Mouse (Mus musculus) testis, adult 2 months (tissue): ENCODE measurements around the gene Ermard. TPM values are rescaled to one million over a fixed set of nuclear protein-coding genes. Genes with fewer than 3 reads are reported as not detected.

Experiments used
- H3K27ac ChIP-seq: fragments of 200-500 bp; 2 replicates; pipeline ENCODE4 v1.5.1; 2012; ENCODE audit warnings: low read depth, low read length; ENCODE audit not compliant: control insufficient read depth, insufficient read depth
- H3K27me3 ChIP-seq: fragments of 200-500 bp; 2 replicates; pipeline ENCODE4 v1.6.1; 2012; ENCODE audit warnings: mild to moderate bottlenecking, low read length, moderate library complexity; ENCODE audit not compliant: control insufficient read depth, insufficient read depth
- H3K36me3 ChIP-seq: fragments of 200-500 bp; 2 replicates; pipeline ENCODE4 v1.6.1; 2012; ENCODE audit warnings: mild to moderate bottlenecking, low read length; ENCODE audit not compliant: control insufficient read depth, insufficient read depth
- H3K4me1 ChIP-seq: fragments of 200-500 bp; 2 replicates; pipeline ENCODE4 v1.6.1; 2012; ENCODE audit warnings: low read length; ENCODE audit not compliant: control insufficient read depth, insufficient read depth
- H3K4me3 ChIP-seq: fragments of 200-500 bp; 2 replicates; pipeline ENCODE4 v1.5.1; 2012; ENCODE audit warnings: low read depth, mild to moderate bottlenecking, low read length, moderate library complexity, mixed read lengths; ENCODE audit not compliant: control insufficient read depth
- CTCF ChIP-seq: fragments of 200-500 bp; IDR thresholded peaks from 2 replicates; pipeline ENCODE4 v1.5.1; 2012; ENCODE audit warnings: low read depth, mild to moderate bottlenecking, inconsistent platforms, low read length, moderate library complexity; ENCODE audit not compliant: control insufficient read depth, insufficient read depth, insufficient replicate concordance
- POLR2A ChIP-seq: fragments of 200-500 bp; IDR thresholded peaks from 2 replicates; pipeline ENCODE4 v1.6.1; 2012; ENCODE audit warnings: low read depth, mild to moderate bottlenecking, inconsistent platforms, low read length, moderate library complexity; ENCODE audit not compliant: control insufficient read depth
- polyA plus RNA-seq: library from polyadenylated mRNA; depleted of rRNA; stranded (reverse); fragments of >200 nt; gene quantifications from 2 replicates; pipeline ENCODE4 v1.2.3, GENCODE M21; 2012

Ermard gene
- polyA plus RNA-seq, 1 experiment: 54.6 TPM

DNA sequence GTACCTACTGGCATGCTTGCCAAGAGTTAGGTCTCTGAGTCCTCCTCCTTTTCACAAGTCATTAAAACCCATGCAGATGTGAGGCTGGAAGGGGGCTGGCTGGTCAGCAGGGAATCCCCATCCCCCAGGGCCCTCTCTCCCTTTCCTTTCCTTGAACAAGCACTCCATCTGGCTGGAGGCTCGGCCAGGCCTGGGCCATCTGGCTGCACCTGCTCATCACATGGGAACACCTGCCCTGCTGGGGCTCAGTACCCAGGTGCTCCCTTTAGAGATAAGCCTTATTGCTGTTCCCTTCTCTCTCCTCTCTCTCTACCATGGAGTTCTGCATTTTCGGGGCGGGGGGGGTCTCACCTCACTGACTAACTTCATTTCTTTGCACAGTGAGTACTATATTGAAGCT lies 52.5 kb downstream of the Ermard start:
- no peak overlapping the region for H3K27ac ChIP-seq
- no peaks in the 10 kb centered on the region for H3K36me3 ChIP-seq
- H3K4me3 ChIP-seq: no peak overlapping the region
- TF ChIP-seq CTCF (no peak), POLR2A (no peak)
- H3K27me3 ChIP-seq: no peaks in the 10 kb centered on the region
- H3K4me1 ChIP-seq: no peaks in the 10 kb centered on the region; the same call in 1 of the 2 replicates

GRCm38 (mm10) chr17:15096853-15097252 lies 55.8 kb downstream of the Ermard start:
- H3K27me3 ChIP-seq: no peaks in the 10 kb centered on the region
- no peak overlapping the region for H3K4me3 ChIP-seq
- H3K36me3 ChIP-seq: no peaks in the 10 kb centered on the region
- H3K4me1 ChIP-seq: no peaks in the 10 kb centered on the region
- TF ChIP-seq CTCF (no peak), POLR2A (no peak)
- no peak overlapping the region for H3K27ac ChIP-seq

DNA sequence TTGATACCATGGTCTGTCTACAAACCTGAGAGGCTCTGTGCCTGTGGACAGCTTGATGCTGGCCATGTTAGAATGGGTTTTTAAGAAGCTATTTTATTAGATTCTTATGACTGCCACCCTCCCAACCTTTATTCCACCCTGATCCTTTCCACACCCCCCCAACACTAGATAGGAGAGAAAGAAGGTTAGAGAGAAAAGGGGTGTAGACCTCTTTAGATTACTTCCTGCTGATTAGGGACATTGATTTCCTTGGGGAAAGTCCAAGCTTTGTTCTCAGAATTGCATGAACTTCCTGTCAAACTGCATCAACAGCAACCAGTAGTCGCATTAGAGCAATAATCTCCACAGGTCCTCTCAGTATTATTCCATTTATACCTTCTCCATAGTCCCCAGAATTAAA lies 57.7 kb downstream of the Ermard start:
- TF ChIP-seq POLR2A: no peak
- TF ChIP-seq CTCF: no peak
- H3K27ac ChIP-seq: no peak overlapping the region
- H3K36me3 ChIP-seq: no peaks in the 10 kb centered on the region

DNA sequence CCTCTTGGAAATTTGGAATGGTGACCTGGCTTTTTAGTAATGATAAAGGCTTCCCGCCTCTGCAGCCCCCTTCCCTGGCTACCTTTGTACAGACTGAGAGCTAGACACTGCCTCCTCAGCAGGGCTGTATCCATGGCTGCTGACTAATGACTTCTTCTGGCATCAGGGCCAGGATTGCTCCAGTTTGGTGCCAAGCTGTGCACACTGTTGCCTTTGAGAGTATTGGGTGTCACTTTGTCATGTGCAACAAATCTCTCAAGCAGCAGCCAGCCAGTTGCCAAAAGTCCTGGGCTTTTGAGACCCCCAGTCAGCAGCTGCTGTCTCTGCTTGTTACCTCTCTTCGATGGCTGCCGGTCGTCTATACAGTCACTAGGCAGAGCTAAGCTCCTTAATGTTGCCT lies 60.3 kb downstream of the Ermard start:
- H3K4me1 ChIP-seq: no peaks in the 10 kb centered on the region
- no peak overlapping the region for H3K4me3 ChIP-seq

More for the DNA sequence above, 57.7 kb downstream of the Ermard start:
- no peaks in the 10 kb centered on the region for H3K27me3 ChIP-seq
- no peak overlapping the region for H3K4me3 ChIP-seq
- no peaks in the 10 kb centered on the region for H3K4me1 ChIP-seq

DNA sequence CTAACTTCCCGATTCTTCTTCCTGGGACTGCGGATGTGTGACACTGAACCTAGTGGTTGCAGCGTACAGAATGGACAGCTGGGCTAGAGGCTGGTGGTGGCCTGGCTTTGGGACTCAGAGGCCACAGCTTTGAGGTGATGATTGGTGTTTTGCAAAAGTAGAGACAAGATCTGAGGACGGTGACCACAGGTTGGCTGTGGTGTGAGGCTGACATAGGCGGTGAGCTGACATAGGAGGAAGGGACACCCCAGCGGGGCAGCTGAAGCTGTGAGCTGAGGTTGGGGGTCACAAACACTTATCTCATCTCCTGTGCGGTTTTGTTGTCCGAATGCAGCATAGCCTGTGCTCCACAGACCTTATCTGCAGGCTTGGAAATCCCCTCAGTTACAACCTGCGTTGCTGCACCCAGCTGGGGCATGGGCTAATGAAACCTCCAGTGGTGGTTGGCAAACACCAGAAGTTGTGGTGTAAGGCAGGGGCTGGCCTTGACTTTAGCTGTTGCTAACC lies 66.2 kb downstream of the Ermard start:
- no peaks in the 10 kb centered on the region for H3K4me1 ChIP-seq
- no peak overlapping the region for H3K27ac ChIP-seq
- TF ChIP-seq POLR2A (no peak), CTCF (no peak)

More for the DNA sequence above, 60.3 kb downstream of the Ermard start:
- H3K27ac ChIP-seq: no peak overlapping the region
- no peak for TF ChIP-seq POLR2A
- no peak for TF ChIP-seq CTCF
- no peaks in the 10 kb centered on the region for H3K36me3 ChIP-seq
- H3K27me3 ChIP-seq: no peaks in the 10 kb centered on the region

GRCm38 (mm10) chr17:15108473-15109441 lies 67.7 kb downstream of the Ermard start:
- Histone ChIP-seq H3K36me3 (no peaks in the 10 kb centered on the region), H3K4me3 (no peak overlapping the region), H3K27me3 (no peaks in the 10 kb centered on the region), H3K27ac (no peak overlapping the region), H3K4me1 (no peaks in the 10 kb centered on the region)
- TF ChIP-seq POLR2A (no peak), CTCF (no peak)

More for the DNA sequence above, 66.2 kb downstream of the Ermard start:
- Histone ChIP-seq H3K4me3 (no peak overlapping the region), H3K36me3 (no peaks in the 10 kb centered on the region), H3K27me3 (no peaks in the 10 kb centered on the region)

GRCm38 (mm10) chr17:15115550-15115949 lies 74.5 kb downstream of the Ermard start:
- no peaks in the 10 kb centered on the region for H3K4me1 ChIP-seq
- TF ChIP-seq POLR2A: no peak
- no peak for TF ChIP-seq CTCF
- H3K36me3 ChIP-seq: no peaks in the 10 kb centered on the region
- no peak overlapping the region for H3K27ac ChIP-seq
- no peaks in the 10 kb centered on the region for H3K27me3 ChIP-seq
- no peak overlapping the region for H3K4me3 ChIP-seq
